Mouse (Mus musculus) cerebellum, adult 18-20 months (tissue): ENCODE measurements around the gene Wrap73.

Experiments used
- DNase-seq, 2 experiments: peaks; one replicate each; pipeline ENCODE4 v3.0.0; 2021

The Wrap73 gene

GRCm38 (mm10) chr4:154185001-154185400 is 42.8 kb downstream of the Wrap73 start:
- DNase-seq, result no peak

- DNase-seq, result no peak
These were observed 43.9 kb downstream of the Wrap73 start for GRCm38 (mm10) chr4:154186002-154186537.

- DNase-seq, result no peak
These were observed 46.8 kb downstream of the Wrap73 start for GRCm38 (mm10) chr4:154188948-154189347.

GRCm38 (mm10) chr4:154197961-154198360 is 55.8 kb downstream of the Wrap73 start:
- no peak for DNase-seq

- DNase-seq, result no peak
These were observed 56.3 kb downstream of the Wrap73 start for GRCm38 (mm10) chr4:154198377-154198961.

GRCm38 (mm10) chr4:154201511-154201910 is 59.3 kb downstream of the Wrap73 start:
- DNase-seq, result no peak

GRCm38 (mm10) chr4:154204532-154204931 is 62.4 kb downstream of the Wrap73 start:
- peak; percentile 87 to 94 for DNase-seq

GRCm38 (mm10) chr4:154205392-154205791 is 63.2 kb downstream of the Wrap73 start:
- no peak for DNase-seq

- DNase-seq, result peak; percentile 60 to 82
These were observed 65.1 kb downstream of the Wrap73 start for GRCm38 (mm10) chr4:154207261-154207660.

- DNase-seq, result no peak
These were observed 66.9 kb downstream of the Wrap73 start for GRCm38 (mm10) chr4:154209054-154209453.

GRCm38 (mm10) chr4:154209825-154210224 is 67.7 kb downstream of the Wrap73 start:
- DNase-seq, result no peak

GRCm38 (mm10) chr4:154211459-154211858 is 69.3 kb downstream of the Wrap73 start:
- DNase-seq, result no peak

GRCm38 (mm10) chr4:154213586-154213985 is 71.4 kb downstream of the Wrap73 start:
- no peak for DNase-seq

GRCm38 (mm10) chr4:154214075-154214474 is 71.9 kb downstream of the Wrap73 start:
- no peak for DNase-seq
